Mouse (Mus musculus): ENCODE results near the gene Cmbl. TPM values are rescaled to one million over a fixed set of nuclear protein-coding genes. Genes with fewer than 3 reads are reported as not detected.

Cmbl gene
- polyA plus RNA-seq, 1 experiment from 2014 or later = 8.6 TPM

GRCm38 (mm10) chr15:31531446-31532330, 33.5 kb upstream of the Cmbl start:
- peak overlapping the region; percentile 77 for H3K4me2 ChIP-seq (ENCODE audit: low read length)

GRCm38 (mm10) chr15:31532331-31533021, 32.7 kb upstream of the Cmbl start:
- Histone ChIP-seq H3K9me3 (ENCODE audit: control insufficient read depth, low read length) (peaks cover 2% of the 10 kb centered on the region; the same call in 1 of the 2 replicates), H3K4me3 (replicated peaks; ENCODE audit: low read length) (no peak overlapping the region), H3K4me1 (replicated peaks; ENCODE audit: control insufficient read depth, insufficient read depth, low read length) (peaks cover 26% of the 10 kb centered on the region), H3K27me3 (replicated peaks; ENCODE audit: control insufficient read depth, insufficient read depth, low read length) (no peaks in the 10 kb centered on the region), H3K4me2 (ENCODE audit: low read length) (no peak overlapping the region), H3K9ac (replicated peaks; ENCODE audit: low read depth, low read length) (no peak overlapping the region), H3K27ac (ENCODE audit: low read length) (no peak overlapping the region), H3K36me3 (ENCODE audit: control insufficient read depth, insufficient read depth) (0 out of 2 replicates have a peak, but pooled peaks cover under 1% of the 10 kb centered on the region)
- no peak for ATAC-seq
- WGBS = 95% methylated on average over 2 of the region's 2 CpGs

More at GRCm38 (mm10) chr15:31531446-31532330, 33.5 kb upstream of the Cmbl start:
- peaks cover 26% of the 10 kb centered on the region for H3K4me1 ChIP-seq (replicated peaks; ENCODE audit: control insufficient read depth, insufficient read depth, low read length)
- no peaks in the 10 kb centered on the region for H3K27me3 ChIP-seq (replicated peaks; ENCODE audit: control insufficient read depth, insufficient read depth, low read length)
- H3K27ac ChIP-seq (ENCODE audit: low read length) = peak overlapping the region; percentile 99
- H3K9ac ChIP-seq (replicated peaks; ENCODE audit: low read depth, low read length) = peak overlapping the region; percentile 88
- H3K9me3 ChIP-seq (ENCODE audit: control insufficient read depth, low read length) = peaks cover 2% of the 10 kb centered on the region; the same call in 1 of the 2 replicates
- WGBS = 17% methylated on average over 16 of the region's 16 CpGs
- no peak for ATAC-seq
- H3K36me3 ChIP-seq (ENCODE audit: control insufficient read depth, insufficient read depth) = 0 out of 2 replicates have a peak, but pooled peaks cover 4% of the 10 kb centered on the region
- peak overlapping the region; percentile 90 for H3K4me3 ChIP-seq (replicated peaks; ENCODE audit: low read length)

- ATAC-seq = no peak
- Histone ChIP-seq H3K27me3 (replicated peaks; ENCODE audit: control insufficient read depth, insufficient read depth, low read length) (no peaks in the 10 kb centered on the region), H3K4me1 (replicated peaks; ENCODE audit: control insufficient read depth, insufficient read depth, low read length) (peaks cover 26% of the 10 kb centered on the region), H3K36me3 (ENCODE audit: control insufficient read depth, insufficient read depth) (no peaks in the 10 kb centered on the region), H3K4me3 (replicated peaks; ENCODE audit: low read length) (no peak overlapping the region), H3K4me2 (ENCODE audit: low read length) (no peak overlapping the region), H3K9me3 (ENCODE audit: control insufficient read depth, low read length) (no peaks in the 10 kb centered on the region), H3K27ac (ENCODE audit: low read length) (no peak overlapping the region), H3K9ac (replicated peaks; ENCODE audit: low read depth, low read length) (no peak overlapping the region)
- 78% methylated on average over 2 of the region's 2 CpGs for WGBS
Measured at GRCm38 (mm10) chr15:31533529-31533928, 31.7 kb upstream of the Cmbl start.

- H3K4me3 ChIP-seq (replicated peaks; ENCODE audit: low read length) = no peak overlapping the region
- no peaks in the 10 kb centered on the region for H3K36me3 ChIP-seq (ENCODE audit: control insufficient read depth, insufficient read depth)
- peaks cover 18% of the 10 kb centered on the region for H3K4me1 ChIP-seq (replicated peaks; ENCODE audit: control insufficient read depth, insufficient read depth, low read length)
- WGBS = 74% methylated on average over 7 of the region's 7 CpGs
- H3K9me3 ChIP-seq (ENCODE audit: control insufficient read depth, low read length) = no peaks in the 10 kb centered on the region
- no peak overlapping the region for H3K27ac ChIP-seq (ENCODE audit: low read length)
- no peak overlapping the region for H3K4me2 ChIP-seq (ENCODE audit: low read length)
- no peaks in the 10 kb centered on the region for H3K27me3 ChIP-seq (replicated peaks; ENCODE audit: control insufficient read depth, insufficient read depth, low read length)
- H3K9ac ChIP-seq (replicated peaks; ENCODE audit: low read depth, low read length) = no peak overlapping the region
- no peak for ATAC-seq
Measured at GRCm38 (mm10) chr15:31534421-31535258, 30.5 kb upstream of the Cmbl start.

- Histone ChIP-seq H3K27ac (ENCODE audit: low read length) (no peak overlapping the region), H3K9ac (replicated peaks; ENCODE audit: low read depth, low read length) (no peak overlapping the region), H3K4me1 (replicated peaks; ENCODE audit: control insufficient read depth, insufficient read depth, low read length) (peaks cover 23% of the 10 kb centered on the region), H3K9me3 (ENCODE audit: control insufficient read depth, low read length) (no peaks in the 10 kb centered on the region), H3K27me3 (replicated peaks; ENCODE audit: control insufficient read depth, insufficient read depth, low read length) (no peaks in the 10 kb centered on the region), H3K4me3 (replicated peaks; ENCODE audit: low read length) (no peak overlapping the region), H3K36me3 (ENCODE audit: control insufficient read depth, insufficient read depth) (no peaks in the 10 kb centered on the region), H3K4me2 (ENCODE audit: low read length) (no peak overlapping the region)
- no peak for ATAC-seq
- 25% methylated on average over 8 of the region's 8 CpGs for WGBS
Measured at GRCm38 (mm10) chr15:31535259-31535855, 29.8 kb upstream of the Cmbl start.

GRCm38 (mm10) chr15:31536051-31536737, 29.0 kb upstream of the Cmbl start:
- no peaks in the 10 kb centered on the region for H3K36me3 ChIP-seq (ENCODE audit: control insufficient read depth, insufficient read depth)
- H3K9ac ChIP-seq (replicated peaks; ENCODE audit: low read depth, low read length) = no peak overlapping the region
- H3K4me3 ChIP-seq (replicated peaks; ENCODE audit: low read length) = no peak overlapping the region
- WGBS = under 1% methylated on average over 7 of the region's 7 CpGs
- H3K9me3 ChIP-seq (ENCODE audit: control insufficient read depth, low read length) = no peaks in the 10 kb centered on the region
- H3K27me3 ChIP-seq (replicated peaks; ENCODE audit: control insufficient read depth, insufficient read depth, low read length) = no peaks in the 10 kb centered on the region
- H3K4me1 ChIP-seq (replicated peaks; ENCODE audit: control insufficient read depth, insufficient read depth, low read length) = peaks cover 24% of the 10 kb centered on the region
- no peak overlapping the region for H3K27ac ChIP-seq (ENCODE audit: low read length)
- ATAC-seq = peak; percentile 60
- peak overlapping the region; percentile 4; the same call in 1 of the 2 replicates for H3K4me2 ChIP-seq (ENCODE audit: low read length)

GRCm38 (mm10) chr15:31537706-31538105, 27.5 kb upstream of the Cmbl start:
- no peak for ATAC-seq
- Histone ChIP-seq H3K4me2 (ENCODE audit: low read length) (no peak overlapping the region), H3K4me3 (replicated peaks; ENCODE audit: low read length) (no peak overlapping the region), H3K27me3 (replicated peaks; ENCODE audit: control insufficient read depth, insufficient read depth, low read length) (no peaks in the 10 kb centered on the region), H3K9me3 (ENCODE audit: control insufficient read depth, low read length) (no peaks in the 10 kb centered on the region), H3K4me1 (replicated peaks; ENCODE audit: control insufficient read depth, insufficient read depth, low read length) (peaks cover 24% of the 10 kb centered on the region), H3K36me3 (ENCODE audit: control insufficient read depth, insufficient read depth) (no peaks in the 10 kb centered on the region), H3K9ac (replicated peaks; ENCODE audit: low read depth, low read length) (no peak overlapping the region), H3K27ac (ENCODE audit: low read length) (no peak overlapping the region)
- 91% methylated on average over 2 of the region's 2 CpGs for WGBS

GRCm38 (mm10) chr15:31538346-31538745, 26.8 kb upstream of the Cmbl start:
- no peak for ATAC-seq
- Histone ChIP-seq H3K4me2 (ENCODE audit: low read length) (no peak overlapping the region), H3K9me3 (ENCODE audit: control insufficient read depth, low read length) (no peaks in the 10 kb centered on the region), H3K9ac (replicated peaks; ENCODE audit: low read depth, low read length) (no peak overlapping the region), H3K4me3 (replicated peaks; ENCODE audit: low read length) (no peak overlapping the region), H3K36me3 (ENCODE audit: control insufficient read depth, insufficient read depth) (no peaks in the 10 kb centered on the region), H3K4me1 (replicated peaks; ENCODE audit: control insufficient read depth, insufficient read depth, low read length) (peaks cover 24% of the 10 kb centered on the region), H3K27ac (ENCODE audit: low read length) (no peak overlapping the region), H3K27me3 (replicated peaks; ENCODE audit: control insufficient read depth, insufficient read depth, low read length) (no peaks in the 10 kb centered on the region)
- WGBS = 83% methylated on average over 3 of the region's 3 CpGs

All from forebrain, embryonic 16.5 days (tissue).